Mouse (Mus musculus): ENCODE results near the gene Wt1.

DNA sequence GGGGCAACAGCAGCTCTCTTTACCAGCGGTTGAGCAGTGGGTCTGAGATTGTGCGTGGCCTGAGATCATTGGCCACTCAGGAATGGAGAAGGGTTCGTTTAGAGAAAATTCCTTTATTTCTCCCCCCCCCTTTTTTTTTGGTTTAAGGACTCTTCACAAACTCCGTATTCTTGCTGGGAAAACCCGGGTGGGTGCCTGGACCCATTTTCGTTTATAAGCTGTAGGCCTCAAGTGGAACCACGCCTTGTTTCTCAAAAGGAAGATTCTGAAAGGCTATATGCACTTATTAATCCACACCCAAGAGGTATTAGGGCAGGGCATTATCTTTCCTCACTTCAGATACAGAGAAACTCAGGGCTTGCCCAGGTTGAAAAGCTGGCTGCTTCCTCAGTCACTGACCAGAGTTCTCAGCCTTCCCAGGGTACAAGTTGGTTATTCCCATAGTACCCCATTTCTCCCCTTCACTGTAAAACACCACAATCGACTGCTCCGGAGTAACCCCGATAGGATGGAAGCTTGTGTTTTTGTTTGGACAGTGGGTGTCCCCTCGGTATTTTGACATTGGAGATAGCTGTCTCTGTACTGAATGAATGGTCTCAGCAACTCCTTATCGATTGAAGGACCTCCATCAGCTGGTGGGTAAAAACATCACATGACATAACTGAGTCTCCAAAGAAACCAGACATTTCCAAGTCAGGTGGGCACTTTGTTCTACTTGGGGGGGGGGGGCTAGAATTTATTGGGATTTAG, 4.9 kb downstream of the Wt1 start:
- TF ChIP-seq POLR2A (IDR thresholded peaks at IDR 0.05; ENCODE audit: low read depth, low read length) (no peak), CTCF (conservative IDR thresholded peaks at IDR 0.05; ENCODE audit: insufficient read depth, insufficient read length, low read depth, low read length) (no peak)

Measured in kidney, adult 2 months (tissue).